Mouse (Mus musculus): ENCODE measurements around the gene Ctnnbl1. TPM values are rescaled to one million over a fixed set of nuclear protein-coding genes. Genes with fewer than 3 reads are reported as not detected.
A peak's percentile ranks its signal among the peaks of the same experiment; 100 is the strongest.

Gene Ctnnbl1
- polyA plus RNA-seq, 1 experiment from 2014 or later, result 27.3 TPM

GRCm38 (mm10) chr2:157799533-157799932 is 62.3 kb downstream of the Ctnnbl1 start:
- Histone ChIP-seq H3K4me1 (replicated peaks) (peaks cover 6% of the 10 kb centered on the region), H3K27me3 (no peaks in the 10 kb centered on the region), H3K9me3 (replicated peaks) (no peaks in the 10 kb centered on the region), H3K4me2 (no peak overlapping the region), H3K27ac (no peak overlapping the region), H3K36me3 (no peaks in the 10 kb centered on the region), H3K9ac (no peak overlapping the region), H3K4me3 (no peak overlapping the region)
- no peak for ATAC-seq (replicated peaks; ENCODE audit: insufficient number of reproducible peaks, insufficient read depth, low FRiP score, low read depth)
- WGBS, result 88% methylated on average over 9 of the region's 9 CpGs

- no peaks in the 10 kb centered on the region for H3K36me3 ChIP-seq
- no peak overlapping the region for H3K4me2 ChIP-seq
- no peaks in the 10 kb centered on the region for H3K27me3 ChIP-seq
- H3K4me3 ChIP-seq, result no peak overlapping the region
- H3K9me3 ChIP-seq (replicated peaks), result no peaks in the 10 kb centered on the region
- H3K4me1 ChIP-seq (replicated peaks), result peaks cover 6% of the 10 kb centered on the region
- ATAC-seq (replicated peaks; ENCODE audit: insufficient number of reproducible peaks, insufficient read depth, low FRiP score, low read depth), result no peak
- no peak overlapping the region for H3K27ac ChIP-seq
- no peak overlapping the region for H3K9ac ChIP-seq
- WGBS, result 87% methylated on average over 2 of the region's 2 CpGs
These were observed 63.1 kb downstream of the Ctnnbl1 start for GRCm38 (mm10) chr2:157800288-157800687.

GRCm38 (mm10) chr2:157800746-157801501 is 63.7 kb downstream of the Ctnnbl1 start:
- Histone ChIP-seq H3K9ac (no peak overlapping the region), H3K9me3 (replicated peaks) (no peaks in the 10 kb centered on the region), H3K4me2 (no peak overlapping the region), H3K4me3 (no peak overlapping the region), H3K36me3 (no peaks in the 10 kb centered on the region), H3K27me3 (no peaks in the 10 kb centered on the region), H3K27ac (no peak overlapping the region), H3K4me1 (replicated peaks) (peaks cover 6% of the 10 kb centered on the region)
- ATAC-seq (replicated peaks; ENCODE audit: insufficient number of reproducible peaks, insufficient read depth, low FRiP score, low read depth), result no peak
- 61% methylated on average over 11 of the region's 11 CpGs for WGBS

- Histone ChIP-seq H3K27ac (no peak overlapping the region), H3K4me3 (no peak overlapping the region), H3K36me3 (no peaks in the 10 kb centered on the region), H3K4me2 (no peak overlapping the region), H3K27me3 (0 out of 2 replicates have a peak, but pooled peaks cover 2% of the 10 kb centered on the region), H3K9me3 (replicated peaks) (no peaks in the 10 kb centered on the region), H3K9ac (no peak overlapping the region), H3K4me1 (replicated peaks) (peaks cover 6% of the 10 kb centered on the region)
- WGBS, result 50% methylated on average over 8 of the region's 8 CpGs
- no peak for ATAC-seq (replicated peaks; ENCODE audit: insufficient number of reproducible peaks, insufficient read depth, low FRiP score, low read depth)
These were observed 64.5 kb downstream of the Ctnnbl1 start for GRCm38 (mm10) chr2:157801505-157802357.

GRCm38 (mm10) chr2:157802666-157803065 is 65.5 kb downstream of the Ctnnbl1 start:
- WGBS, result 76% methylated on average over 5 of the region's 5 CpGs
- no peak for ATAC-seq (replicated peaks; ENCODE audit: insufficient number of reproducible peaks, insufficient read depth, low FRiP score, low read depth)
- Histone ChIP-seq H3K27me3 (0 out of 2 replicates have a peak, but pooled peaks cover 2% of the 10 kb centered on the region), H3K4me3 (no peak overlapping the region), H3K27ac (no peak overlapping the region), H3K4me1 (replicated peaks) (peaks cover 10% of the 10 kb centered on the region), H3K36me3 (no peaks in the 10 kb centered on the region), H3K9me3 (replicated peaks) (no peaks in the 10 kb centered on the region), H3K9ac (no peak overlapping the region), H3K4me2 (no peak overlapping the region)

- Histone ChIP-seq H3K27ac (no peak overlapping the region), H3K4me1 (replicated peaks) (peaks cover 19% of the 10 kb centered on the region), H3K4me3 (no peak overlapping the region), H3K4me2 (no peak overlapping the region), H3K36me3 (no peaks in the 10 kb centered on the region), H3K9ac (no peak overlapping the region), H3K9me3 (replicated peaks) (no peaks in the 10 kb centered on the region), H3K27me3 (0 out of 2 replicates have a peak, but pooled peaks cover 2% of the 10 kb centered on the region)
- WGBS, result 74% methylated on average over 3 of the region's 3 CpGs
- ATAC-seq (replicated peaks; ENCODE audit: insufficient number of reproducible peaks, insufficient read depth, low FRiP score, low read depth), result no peak
These were observed 67.2 kb downstream of the Ctnnbl1 start for GRCm38 (mm10) chr2:157804388-157804787.

- H3K9ac ChIP-seq, result no peak overlapping the region
- H3K9me3 ChIP-seq (replicated peaks), result no peaks in the 10 kb centered on the region
- H3K27me3 ChIP-seq, result 0 out of 2 replicates have a peak, but pooled peaks cover 2% of the 10 kb centered on the region
- H3K4me3 ChIP-seq, result no peak overlapping the region
- ATAC-seq (replicated peaks; ENCODE audit: insufficient number of reproducible peaks, insufficient read depth, low FRiP score, low read depth), result no peak
- no peak overlapping the region for H3K27ac ChIP-seq
- H3K4me2 ChIP-seq, result no peak overlapping the region
- H3K36me3 ChIP-seq, result no peaks in the 10 kb centered on the region
- 75% methylated on average over 3 of the region's 3 CpGs for whole genome bisulfite sequencing
- H3K4me1 ChIP-seq (replicated peaks), result peaks cover 19% of the 10 kb centered on the region
These were observed 67.9 kb downstream of the Ctnnbl1 start for GRCm38 (mm10) chr2:157805091-157805490.

- no peak overlapping the region for H3K4me3 ChIP-seq
- H3K36me3 ChIP-seq, result peaks cover 4% of the 10 kb centered on the region; the same call in 1 of the 2 replicates
- ATAC-seq (replicated peaks; ENCODE audit: insufficient number of reproducible peaks, insufficient read depth, low FRiP score, low read depth), result no peak
- H3K27me3 ChIP-seq, result 0 out of 2 replicates have a peak, but pooled peaks cover 2% of the 10 kb centered on the region
- WGBS, result 82% methylated on average over 4 of the region's 4 CpGs
- H3K9me3 ChIP-seq (replicated peaks), result no peaks in the 10 kb centered on the region
- no peak overlapping the region for H3K9ac ChIP-seq
- no peak overlapping the region for H3K27ac ChIP-seq
- no peak overlapping the region for H3K4me2 ChIP-seq
- H3K4me1 ChIP-seq (replicated peaks), result peaks cover 13% of the 10 kb centered on the region
These were observed 69.9 kb downstream of the Ctnnbl1 start for GRCm38 (mm10) chr2:157807076-157807475.

- H3K36me3 ChIP-seq, result peaks cover 7% of the 10 kb centered on the region; the same call in 1 of the 2 replicates
- H3K27ac ChIP-seq, result no peak overlapping the region
- H3K4me2 ChIP-seq, result no peak overlapping the region
- peaks cover 13% of the 10 kb centered on the region for H3K4me1 ChIP-seq (replicated peaks)
- 0 out of 2 replicates have a peak, but pooled peaks cover 2% of the 10 kb centered on the region for H3K27me3 ChIP-seq
- H3K9me3 ChIP-seq (replicated peaks), result no peaks in the 10 kb centered on the region
- no peak for ATAC-seq (replicated peaks; ENCODE audit: insufficient number of reproducible peaks, insufficient read depth, low FRiP score, low read depth)
- H3K4me3 ChIP-seq, result no peak overlapping the region
- H3K9ac ChIP-seq, result no peak overlapping the region
- WGBS, result 52% methylated on average over 7 of the region's 7 CpGs
These were observed 70.6 kb downstream of the Ctnnbl1 start for GRCm38 (mm10) chr2:157807621-157808367.

GRCm38 (mm10) chr2:157808368-157808923 is 71.2 kb downstream of the Ctnnbl1 start:
- H3K4me3 ChIP-seq, result no peak overlapping the region

More at GRCm38 (mm10) chr2:157808368-157808923, 71.2 kb downstream of the Ctnnbl1 start:
- Histone ChIP-seq H3K9ac (no peak overlapping the region), H3K27ac (no peak overlapping the region), H3K27me3 (0 out of 2 replicates have a peak, but pooled peaks cover 2% of the 10 kb centered on the region), H3K4me1 (replicated peaks) (peaks cover 13% of the 10 kb centered on the region), H3K36me3 (peaks cover 7% of the 10 kb centered on the region; the same call in 1 of the 2 replicates), H3K4me2 (0 out of 2 replicates have a peak overlapping the region, but pooled peaks have one; percentile 13), H3K9me3 (replicated peaks) (no peaks in the 10 kb centered on the region)
- no peak for ATAC-seq (replicated peaks; ENCODE audit: insufficient number of reproducible peaks, insufficient read depth, low FRiP score, low read depth)
- WGBS, result 63% methylated on average over 7 of the region's 7 CpGs

Data from heart, embryonic 15.5 days (tissue).